Mouse (Mus musculus) limb, embryonic 10.5 days (tissue): ENCODE measurements at regions not wholly inside any gene's neighbourhood (a gene's known extent, or its start where the extent isn't known, plus 50 kb on each side); places are given as distances from the start of the nearest gene placed in this dataset.
"Not testable (repeated sequence)": the region's sequence is repeated elsewhere in the genome, so short reads cannot be mapped to it uniquely, and the experiment has no call there.

Experiments
- DNase-seq: peaks from one replicate; pipeline ENCODE4 v3.0.0-alpha.2; 2017; ENCODE audit warnings: low spot score
- H3K27ac ChIP-seq: fragments of 300-500 bp; sonication (generic); 2 replicates; pipeline ENCODE4 v1.5.1; 2016; ENCODE audit warnings: mild to moderate bottlenecking
- H3K27me3 ChIP-seq: fragments of 300-500 bp; sonication (generic); 2 replicates; pipeline ENCODE4 v1.6.1; 2016; ENCODE audit warnings: low read depth, mild to moderate bottlenecking; ENCODE audit not compliant: poor library complexity, severe bottlenecking
- H3K36me3 ChIP-seq: fragments of 300-500 bp; sonication (generic); 2 replicates; pipeline ENCODE4 v1.6.1; 2016; ENCODE audit warnings: mild to moderate bottlenecking, moderate library complexity
- H3K4me1 ChIP-seq: fragments of 300-500 bp; sonication (generic); 2 replicates; pipeline ENCODE4 v1.6.1; 2016
- H3K4me3 ChIP-seq: fragments of 300-500 bp; sonication (generic); 2 replicates; pipeline ENCODE4 v1.5.1; 2016; ENCODE audit warnings: mild to moderate bottlenecking, moderate library complexity
- H3K9me3 ChIP-seq: fragments of 300-500 bp; sonication (generic); replicated peaks from 2 replicates; pipeline ENCODE4 v1.6.1; 2016; ENCODE audit warnings: mild to moderate bottlenecking
- WGBS: fragments of 180-500 bp; shearing (Covaris S2); methylation state at CpG from one replicate; pipeline ENCODE4 v1.1.7; 2016; 5-methylcytosine and 5-hydroxymethylcytosine counted together

DNA sequence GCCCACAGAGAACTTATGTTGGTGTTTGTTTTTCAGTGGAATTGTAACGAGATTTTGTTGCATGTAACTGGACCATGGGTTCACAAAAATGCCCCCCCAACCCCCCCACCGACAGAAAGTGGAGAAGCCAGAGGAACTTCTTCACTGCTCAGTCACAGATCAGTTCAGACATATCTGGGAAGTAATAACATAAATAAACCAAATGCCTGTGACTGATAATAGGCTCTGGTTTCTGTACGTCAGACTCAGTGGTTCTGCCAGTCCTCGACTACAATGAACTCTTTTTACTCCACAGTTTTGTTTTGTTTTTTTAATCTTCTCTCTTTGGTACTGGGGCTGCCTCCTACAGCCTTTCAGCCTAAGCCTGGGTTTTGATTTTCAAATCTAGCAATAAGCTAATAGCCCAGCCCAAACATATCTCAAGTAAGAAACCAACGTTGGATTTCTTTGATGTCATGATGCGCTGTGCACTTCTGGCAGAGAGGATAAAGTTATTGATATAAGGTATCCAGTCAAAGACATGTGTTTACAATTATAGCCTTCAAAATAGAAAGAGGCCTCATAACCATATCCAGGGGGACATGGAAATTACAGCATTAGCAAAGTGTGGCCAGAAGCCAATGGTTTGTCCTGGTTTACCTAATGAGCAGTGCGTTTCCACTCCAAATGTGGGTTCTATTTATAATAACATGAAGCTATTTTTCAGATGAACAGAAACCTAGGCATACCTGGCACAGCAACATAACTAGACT lies 244.0 kb upstream of the Intu start:
- H3K4me3 ChIP-seq = no peak overlapping the region
- WGBS = 75% methylated on average over 7 of the region's 7 CpGs
- no peaks in the 10 kb centered on the region for H3K36me3 ChIP-seq
- no peaks in the 10 kb centered on the region for H3K27me3 ChIP-seq
- H3K27ac ChIP-seq = no peak overlapping the region
- H3K9me3 ChIP-seq = no peaks in the 10 kb centered on the region
- H3K4me1 ChIP-seq = peaks cover 15% of the 10 kb centered on the region
- DNase-seq = no peak

DNA sequence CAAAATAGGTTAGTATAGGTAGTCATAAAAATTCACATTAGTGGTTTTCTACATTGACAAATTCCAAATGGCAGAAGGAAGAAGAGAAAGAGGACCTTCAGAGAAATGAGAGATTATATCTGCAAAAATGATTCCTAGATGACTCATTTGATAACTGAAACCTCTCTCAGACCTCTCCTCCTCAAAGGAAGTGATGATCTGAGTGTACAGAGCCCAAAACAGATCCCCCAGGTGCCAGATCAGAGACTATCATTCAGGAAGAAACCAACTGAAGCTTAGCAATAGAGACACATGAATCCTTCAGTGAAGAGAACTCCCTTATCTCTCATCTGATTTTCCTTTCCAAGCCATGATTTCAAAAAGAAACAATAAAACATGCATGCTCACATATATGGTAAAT lies 234.0 kb upstream of the Intu start:
- H3K4me3 ChIP-seq = no peak overlapping the region
- no peaks in the 10 kb centered on the region for H3K36me3 ChIP-seq
- H3K9me3 ChIP-seq = no peaks in the 10 kb centered on the region
- no peaks in the 10 kb centered on the region for H3K27me3 ChIP-seq
- H3K4me1 ChIP-seq = no peaks in the 10 kb centered on the region
- no peak for DNase-seq
- H3K27ac ChIP-seq = no peak overlapping the region

DNA sequence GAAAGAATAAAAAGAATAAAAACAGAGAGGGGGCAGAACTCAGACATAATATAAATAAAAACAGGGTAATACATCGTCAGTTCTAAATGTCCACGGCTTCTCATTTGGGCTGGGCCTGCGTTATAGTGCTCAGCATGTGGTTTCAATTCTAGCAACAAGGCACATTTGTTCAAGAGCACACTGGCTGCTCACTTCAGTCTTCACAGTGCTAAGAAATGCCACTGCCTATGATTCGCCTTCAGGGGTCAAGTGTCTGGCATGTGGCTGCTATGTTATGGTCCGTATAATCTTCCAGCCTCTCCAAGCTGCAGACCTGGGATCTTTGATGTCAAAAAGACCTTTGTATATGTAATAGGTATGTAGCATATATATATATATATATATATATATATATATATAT lies 210.8 kb upstream of the Intu start:
- Histone ChIP-seq H3K4me3 (no peak overlapping the region), H3K9me3 (no peaks in the 10 kb centered on the region), H3K27ac (no peak overlapping the region), H3K4me1 (peaks cover 21% of the 10 kb centered on the region), H3K36me3 (no peaks in the 10 kb centered on the region), H3K27me3 (no peaks in the 10 kb centered on the region)
- WGBS = 33% methylated on average over 5 of the region's 5 CpGs
- peak; percentile 35 for DNase-seq

DNA sequence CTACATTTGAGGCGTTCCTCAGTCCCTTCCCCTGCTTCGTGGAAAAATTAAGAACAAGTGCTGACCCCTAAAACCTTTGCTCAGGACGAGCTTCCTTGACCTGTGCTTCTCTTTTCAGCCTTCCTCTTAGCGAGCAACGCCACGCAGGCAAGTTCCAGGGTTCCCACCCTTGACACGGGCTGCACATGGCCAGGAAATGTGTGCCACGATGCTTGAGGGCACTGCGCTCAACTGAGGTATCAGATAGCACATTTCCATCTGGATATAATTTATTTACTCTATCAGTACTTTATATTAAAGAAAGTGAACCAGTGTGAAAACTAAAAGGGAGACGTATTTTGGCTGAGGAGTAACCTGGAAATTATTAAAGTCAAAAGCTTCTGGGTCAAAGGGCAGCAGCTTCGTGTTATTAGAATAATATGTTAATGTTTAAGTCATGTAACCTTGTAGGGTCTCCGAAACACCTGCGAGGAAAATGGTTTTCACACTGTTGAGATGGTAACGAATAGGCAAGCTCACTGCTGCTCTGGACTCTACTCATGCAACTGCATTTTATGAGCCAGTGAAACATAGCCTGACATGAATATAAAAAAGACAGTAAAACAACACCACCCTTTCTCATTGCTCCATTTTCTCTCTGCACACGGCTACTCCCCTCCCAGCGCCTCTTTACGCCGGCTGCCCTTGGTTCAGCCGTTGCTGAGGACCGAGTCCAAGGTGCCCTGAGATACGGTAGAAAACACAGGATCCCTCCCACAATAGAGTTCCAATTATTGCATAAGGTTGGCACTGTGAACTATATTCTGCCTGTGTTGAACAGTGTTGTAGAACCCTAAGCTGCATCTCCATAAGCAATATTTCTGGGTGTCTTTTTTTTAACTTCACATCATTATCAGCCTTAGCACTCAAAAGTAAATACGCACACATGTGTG lies 204.9 kb upstream of the Intu start:
- Histone ChIP-seq H3K27me3 (no peaks in the 10 kb centered on the region), H3K9me3 (no peaks in the 10 kb centered on the region), H3K27ac (peak overlapping the region; percentile 78), H3K4me3 (no peak overlapping the region), H3K4me1 (peaks cover 20% of the 10 kb centered on the region), H3K36me3 (no peaks in the 10 kb centered on the region)
- 57% methylated on average over 22 of the region's 22 CpGs for WGBS
- peak; percentile 53 for DNase-seq

DNA sequence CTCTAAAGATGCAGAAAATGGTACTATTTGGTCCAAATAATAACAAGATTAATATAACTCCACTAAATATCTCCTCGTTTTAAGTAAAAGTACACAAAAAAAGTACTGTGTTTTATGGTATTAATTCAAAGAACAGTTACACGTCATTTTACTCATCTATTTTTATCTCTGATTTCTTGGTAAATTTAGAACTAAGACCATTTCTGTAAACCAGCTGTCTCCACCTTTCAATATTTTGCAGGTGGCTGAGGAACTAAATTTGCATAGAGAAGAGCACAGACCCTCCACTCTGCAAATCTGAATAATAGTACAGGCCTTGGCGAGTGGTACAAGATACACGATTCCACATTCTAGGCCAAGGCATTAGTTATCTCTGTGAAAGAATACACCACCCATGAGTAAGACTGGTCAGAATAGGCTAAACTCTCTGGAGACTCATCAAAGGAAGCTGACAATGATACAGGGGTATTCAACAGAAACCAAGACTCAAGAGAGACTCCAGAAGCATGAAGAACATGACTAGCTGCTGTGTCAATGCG lies 191.5 kb upstream of the Intu start:
- Histone ChIP-seq H3K27me3 (no peaks in the 10 kb centered on the region), H3K27ac (no peak overlapping the region), H3K9me3 (no peaks in the 10 kb centered on the region), H3K4me1 (no peaks in the 10 kb centered on the region), H3K4me3 (no peak overlapping the region), H3K36me3 (no peaks in the 10 kb centered on the region)
- WGBS = 91% methylated on average over 5 of the region's 5 CpGs
- DNase-seq = no peak

DNA sequence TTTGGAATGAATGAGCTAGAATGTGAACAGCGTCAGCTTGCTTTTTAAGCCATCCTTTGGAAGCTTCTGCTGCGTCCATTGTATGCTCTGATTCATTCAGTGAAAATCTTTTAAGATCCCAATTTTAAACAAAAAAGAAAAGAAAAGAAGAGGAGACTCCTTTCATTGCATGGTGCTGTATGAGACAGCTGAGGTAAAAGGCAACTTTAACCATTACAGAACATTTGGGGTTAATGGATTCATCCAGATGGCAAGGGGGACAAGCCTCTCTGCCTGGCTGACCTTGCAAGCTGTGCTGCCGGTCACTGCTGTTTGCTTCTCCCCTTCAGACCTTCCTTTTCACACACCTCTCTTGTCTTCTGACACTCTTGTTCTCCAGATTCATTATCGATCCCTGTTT lies 176.0 kb upstream of the Intu start:
- no peaks in the 10 kb centered on the region for H3K9me3 ChIP-seq
- no peak overlapping the region for H3K27ac ChIP-seq
- 79% methylated on average over 4 of the region's 4 CpGs for WGBS
- no peaks in the 10 kb centered on the region for H3K27me3 ChIP-seq
- no peak for DNase-seq
- H3K4me1 ChIP-seq = no peaks in the 10 kb centered on the region
- H3K4me3 ChIP-seq = no peak overlapping the region
- no peaks in the 10 kb centered on the region for H3K36me3 ChIP-seq

DNA sequence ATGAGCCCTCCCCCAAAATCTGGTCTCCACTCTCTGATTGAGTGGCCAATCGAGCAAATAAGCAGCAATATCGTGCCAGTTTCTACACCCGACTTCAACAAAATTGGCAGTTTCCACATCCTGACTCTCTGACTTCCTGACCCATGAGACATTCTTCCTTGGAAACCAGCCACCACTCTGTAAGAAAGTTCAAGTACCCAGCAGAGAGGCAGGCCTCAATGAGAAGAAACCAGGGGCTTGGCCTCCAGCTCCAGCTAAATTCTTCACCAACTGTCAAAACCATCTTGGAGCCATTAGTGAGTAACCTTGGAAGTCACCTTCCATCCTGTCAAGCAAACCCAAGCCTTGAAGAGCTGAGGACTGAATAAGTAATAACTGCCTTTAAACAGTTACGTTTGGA lies 162.7 kb upstream of the Intu start:
- DNase-seq = no peak
- WGBS = 90% methylated on average over 4 of the region's 4 CpGs

DNA sequence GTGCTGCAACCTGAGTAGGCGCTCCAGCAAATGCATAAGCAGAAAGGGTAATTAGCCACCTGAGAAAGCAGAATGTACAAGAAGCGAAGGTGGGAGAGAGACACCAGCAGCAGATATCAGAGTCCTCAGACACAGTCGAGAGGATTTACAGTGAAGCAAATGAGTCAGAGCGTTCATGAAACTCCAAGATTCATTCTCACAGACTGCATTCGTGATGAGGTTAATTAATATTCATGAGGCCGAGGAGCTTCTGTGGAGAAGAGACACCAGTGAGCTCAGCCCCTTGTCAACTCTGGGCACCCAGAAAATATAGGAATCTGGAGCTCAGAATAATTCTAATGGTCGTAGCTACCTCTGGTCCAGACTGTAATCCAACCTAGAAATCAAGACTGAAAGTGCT lies 159.7 kb upstream of the Intu start:
- H3K4me3 ChIP-seq = no peak overlapping the region
- no peaks in the 10 kb centered on the region for H3K27me3 ChIP-seq
- H3K4me1 ChIP-seq = no peaks in the 10 kb centered on the region
- H3K36me3 ChIP-seq = no peaks in the 10 kb centered on the region
- no peaks in the 10 kb centered on the region for H3K9me3 ChIP-seq
- 68% methylated on average over 7 of the region's 7 CpGs for WGBS
- H3K27ac ChIP-seq = no peak overlapping the region
- no peak for DNase-seq

More for the DNA sequence above, 162.7 kb upstream of the Intu start:
- Histone ChIP-seq H3K4me1 (no peaks in the 10 kb centered on the region), H3K4me3 (no peak overlapping the region), H3K27ac (no peak overlapping the region), H3K27me3 (no peaks in the 10 kb centered on the region), H3K9me3 (no peaks in the 10 kb centered on the region), H3K36me3 (no peaks in the 10 kb centered on the region)

DNA sequence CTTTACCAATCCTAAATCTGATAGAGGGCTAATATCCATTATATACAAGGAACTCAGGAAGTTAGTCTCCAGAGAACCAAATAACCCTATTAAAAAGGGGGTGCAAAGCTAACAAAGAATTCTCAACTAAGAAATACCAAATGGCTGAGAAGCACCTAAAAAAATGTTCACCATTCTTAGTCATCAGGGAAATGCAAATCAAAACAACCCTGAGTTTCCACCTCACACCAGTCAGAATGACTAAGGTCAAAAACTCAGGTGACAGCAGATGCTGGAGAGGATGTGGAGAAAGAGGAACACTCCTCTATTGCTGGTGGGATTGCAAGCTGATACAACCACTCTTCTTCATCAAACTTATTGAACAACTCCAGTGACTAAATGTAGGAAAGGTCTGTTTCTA lies 154.9 kb upstream of the Intu start:
- DNase-seq, H3K27me3 ChIP-seq, H3K9me3 ChIP-seq, H3K4me3 ChIP-seq, H3K27ac ChIP-seq, H3K36me3 ChIP-seq, H3K4me1 ChIP-seq: not testable (repeated sequence)

DNA sequence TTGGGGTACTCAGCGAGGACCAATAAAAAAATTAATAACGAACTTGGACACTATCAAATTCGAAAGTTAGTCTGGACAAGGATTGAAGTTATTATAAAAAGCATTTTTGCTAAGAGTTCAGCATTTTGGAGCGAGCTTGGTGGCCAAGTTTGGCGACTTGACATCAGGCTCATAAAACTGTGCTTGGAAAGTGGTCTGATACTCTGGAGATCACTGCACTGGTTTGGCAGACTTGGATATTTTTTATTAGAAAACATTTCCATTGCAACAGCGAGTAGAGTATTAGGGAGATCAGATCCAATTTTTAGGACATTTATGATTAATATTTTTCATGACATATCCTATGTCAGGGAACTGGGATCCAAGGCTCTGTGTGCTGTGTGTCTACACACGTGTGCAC lies 153.7 kb upstream of the Intu start:
- Histone ChIP-seq H3K4me1 (peaks cover 8% of the 10 kb centered on the region), H3K9me3 (no peaks in the 10 kb centered on the region), H3K27ac (no peak overlapping the region), H3K27me3 (no peaks in the 10 kb centered on the region), H3K4me3 (no peak overlapping the region), H3K36me3 (no peaks in the 10 kb centered on the region)
- DNase-seq = no peak
- WGBS = 82% methylated on average over 7 of the region's 7 CpGs

DNA sequence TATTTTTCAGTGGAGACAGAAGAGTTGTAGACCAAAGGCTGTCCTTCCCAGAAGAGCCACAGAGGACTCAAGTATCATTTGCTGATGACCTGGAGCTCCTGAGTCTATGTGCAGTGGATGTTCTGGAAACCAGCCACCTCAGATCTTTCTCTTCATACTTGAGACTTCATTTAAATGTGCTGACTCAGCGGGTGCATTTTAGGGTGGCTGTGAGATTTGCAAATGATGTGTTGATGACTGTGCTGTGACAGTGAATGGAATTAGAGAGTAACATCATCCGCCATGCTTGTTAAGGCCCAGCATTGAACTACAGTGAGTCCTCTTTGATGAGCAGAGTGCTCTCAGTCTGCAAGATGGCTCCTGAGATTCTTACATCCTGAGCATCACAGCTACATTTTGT lies 152.0 kb upstream of the Intu start:
- peaks cover 8% of the 10 kb centered on the region for H3K4me1 ChIP-seq
- 85% methylated on average over 2 of the region's 2 CpGs for whole genome bisulfite sequencing
- no peak overlapping the region for H3K4me3 ChIP-seq
- no peak overlapping the region for H3K27ac ChIP-seq
- H3K9me3 ChIP-seq = no peaks in the 10 kb centered on the region
- H3K36me3 ChIP-seq = no peaks in the 10 kb centered on the region
- H3K27me3 ChIP-seq = no peaks in the 10 kb centered on the region
- DNase-seq = no peak

DNA sequence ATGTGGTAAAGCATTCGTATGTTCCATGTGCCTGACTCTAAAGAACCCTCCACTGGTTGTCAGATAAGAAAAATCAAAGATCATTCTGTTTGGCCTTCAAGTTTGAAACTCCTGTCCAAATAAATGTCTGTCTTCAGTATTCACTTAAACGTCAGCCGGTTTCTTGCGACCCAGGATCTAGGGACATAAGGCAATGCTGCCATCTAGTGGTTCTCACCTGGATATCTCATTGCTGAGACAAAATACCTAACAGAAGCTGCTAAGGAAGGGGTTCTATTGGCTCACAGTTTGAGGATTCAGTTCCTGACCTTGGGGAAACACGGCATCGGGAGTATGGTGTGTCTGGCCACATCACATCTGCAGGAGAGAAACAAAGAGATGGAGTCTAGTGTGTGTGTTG lies 139.5 kb upstream of the Intu start:
- Histone ChIP-seq H3K27me3 (no peaks in the 10 kb centered on the region), H3K4me3 (no peak overlapping the region), H3K4me1 (peaks cover 8% of the 10 kb centered on the region), H3K36me3 (no peaks in the 10 kb centered on the region), H3K27ac (no peak overlapping the region), H3K9me3 (no peaks in the 10 kb centered on the region)
- 51% methylated on average over 6 of the region's 6 CpGs for WGBS
- DNase-seq = peak; percentile 61

DNA sequence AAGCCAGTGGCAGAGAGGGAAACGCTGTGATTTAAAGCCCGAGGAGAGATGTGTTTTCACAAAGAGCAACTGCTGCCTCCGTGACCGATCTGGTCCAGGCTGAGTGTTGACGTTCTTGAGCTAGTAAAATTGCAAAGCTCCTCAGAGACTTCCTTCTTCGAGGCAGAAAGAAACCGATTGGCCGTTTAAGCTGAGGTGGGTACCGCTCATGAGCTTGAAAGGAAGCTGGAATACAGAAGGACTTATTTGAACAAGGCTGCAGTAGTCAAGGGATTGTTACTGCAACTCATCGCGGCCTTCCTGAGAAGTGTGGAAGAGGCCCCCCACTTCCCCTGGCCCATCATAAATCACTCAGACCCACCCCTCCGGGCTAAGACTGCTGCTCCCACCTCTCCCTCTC lies 132.9 kb upstream of the Intu start:
- peak overlapping the region; percentile 63 for H3K27ac ChIP-seq
- H3K4me1 ChIP-seq = peaks cover 33% of the 10 kb centered on the region
- peaks cover 19% of the 10 kb centered on the region; the same call in 1 of the 2 replicates for H3K27me3 ChIP-seq
- WGBS = 50% methylated on average over 12 of the region's 12 CpGs
- no peaks in the 10 kb centered on the region for H3K36me3 ChIP-seq
- H3K9me3 ChIP-seq = no peaks in the 10 kb centered on the region
- peak; percentile 51 for DNase-seq
- H3K4me3 ChIP-seq = peak overlapping the region; percentile 6; the same call in 1 of the 2 replicates
